ENCODE assay signal across 23 mouse cellular contexts in the genomic region with DNA sequence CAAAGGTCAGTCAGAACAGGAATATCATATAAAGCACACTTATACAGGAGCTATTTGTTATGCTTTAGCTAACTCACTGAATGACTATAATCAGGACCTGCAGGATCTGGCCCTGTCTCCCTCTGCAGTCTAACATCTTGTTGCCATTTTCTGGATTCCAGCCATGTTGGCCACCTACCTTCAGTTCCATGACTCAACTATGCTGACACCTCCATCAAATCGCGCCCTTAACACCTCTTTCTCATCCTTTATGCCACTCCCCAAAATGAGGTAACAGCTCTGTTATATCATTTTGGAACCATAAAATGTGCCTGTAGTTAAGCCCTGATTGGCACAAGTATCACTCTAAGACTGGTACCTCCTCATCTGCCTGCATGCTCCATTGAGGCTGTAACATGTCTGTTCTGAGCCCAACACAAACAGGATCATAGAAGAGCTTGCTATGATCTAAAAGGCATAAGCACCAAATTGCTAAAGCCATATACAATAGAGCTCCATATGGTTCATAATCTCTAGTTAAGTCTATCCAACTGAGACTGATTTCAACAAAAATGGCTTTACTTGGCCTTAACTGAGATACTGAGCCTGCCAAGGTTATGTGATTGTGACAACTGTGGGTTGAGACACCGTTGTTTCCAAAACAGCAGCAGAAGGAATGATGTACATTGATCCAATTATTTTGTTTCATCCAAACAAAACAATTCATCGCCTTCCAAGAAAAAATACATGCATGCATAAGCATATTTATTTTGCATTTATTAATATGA. TPM values are rescaled to one million over a fixed set of nuclear protein-coding genes. Genes with fewer than 3 reads are reported as not detected.
DNase-seq lines count a peak whose midpoint lies in the region; ATAC-seq and TF ChIP-seq lines count a peak whose summit lies in the region.
"Had no signal": no experiment of that assay in that cellular context is flagged by ENCODE, and none has a peak within 500 bp of the region (broad histone marks: within the 10 kb centered on the region; RNA-seq: fewer than 3 reads in every experiment).

No protein-coding gene starts in this region.

- DNase-seq in forebrain, postnatal 0 days = no peak
- DNase-seq in lung, embryonic 14.5 days = peak; percentile 23
- no peak for DNase-seq in lung, adult 2 months
- peak; percentile 21 for DNase-seq in right cerebral cortex, adult 18-20 months
- DNase-seq in right cerebral cortex, postnatal 14 days = no peak
- DNase-seq in kidney, adult 18-20 months = no peak
- DNase-seq: adrenal gland, adult 2 months; adrenal gland, postnatal 25 days; cerebellum, adult 11 months; cerebellum, adult 8-10 months; cerebellum, postnatal 14 days; embryo, embryonic 11 days; gastrocnemius, adult 2 months; gastrocnemius, postnatal 25 days had no signal

- no peak overlapping the region for H3K27ac ChIP-seq in forebrain, embryonic 16.5 days (ENCODE audit: low read length)
- H3K27ac ChIP-seq in forebrain, postnatal 0 days (ENCODE audit: low read depth, low read length) = no peak overlapping the region
- H3K27ac ChIP-seq in lung, embryonic 14.5 days (ENCODE audit: low read depth) = no peak overlapping the region
- H3K27ac ChIP-seq: embryonic facial prominence, embryonic 15.5 days; gastrocnemius, adult 2 months; hindbrain, embryonic 10.5 days; hindbrain, embryonic 15.5 days had no signal

- H3K9me3 ChIP-seq in forebrain, embryonic 16.5 days (ENCODE audit: control insufficient read depth, low read length) = no peaks in the 10 kb centered on the region
- H3K9me3 ChIP-seq in forebrain, postnatal 0 days (ENCODE audit: low read length) = no peaks in the 10 kb centered on the region
- no peaks in the 10 kb centered on the region for H3K9me3 ChIP-seq in lung, embryonic 14.5 days (ENCODE audit: low read depth, low read length)
- H3K9me3 ChIP-seq: embryonic facial prominence, embryonic 15.5 days; heart, embryonic 12.5 days; hindbrain, embryonic 10.5 days; hindbrain, embryonic 15.5 days had no signal

- 72% methylated on average over 4 of the region's 4 CpGs for WGBS in forebrain, embryonic 16.5 days
- 72% methylated on average over 4 of the region's 4 CpGs for whole genome bisulfite sequencing in forebrain, postnatal 0 days
- 73% methylated on average over 4 of the region's 4 CpGs for WGBS in lung, embryonic 14.5 days
- WGBS in lung, adult 2 months = 71% methylated on average over 4 of the region's 4 CpGs

- H3K4me1 ChIP-seq in forebrain, embryonic 16.5 days (replicated peaks; ENCODE audit: control insufficient read depth, insufficient read depth, low read length) = peaks cover 5% of the 10 kb centered on the region
- H3K4me1 ChIP-seq in forebrain, postnatal 0 days (ENCODE audit: insufficient read depth) = no peaks in the 10 kb centered on the region
- no peaks in the 10 kb centered on the region for H3K4me1 ChIP-seq in lung, embryonic 14.5 days (ENCODE audit: insufficient read depth)
- H3K4me1 ChIP-seq in lung, adult 2 months (ENCODE audit: control insufficient read depth, insufficient read depth, low read length) = no peaks in the 10 kb centered on the region
- H3K4me1 ChIP-seq: embryonic facial prominence, embryonic 15.5 days; heart, embryonic 12.5 days; hindbrain, embryonic 10.5 days; hindbrain, embryonic 15.5 days had no signal

- H3K9ac ChIP-seq in forebrain, embryonic 16.5 days (replicated peaks; ENCODE audit: low read depth, low read length) = no peak overlapping the region
- no peak overlapping the region for H3K9ac ChIP-seq in forebrain, postnatal 0 days
- H3K9ac ChIP-seq in lung, embryonic 14.5 days = no peak overlapping the region
- H3K9ac ChIP-seq: embryonic facial prominence, embryonic 15.5 days; heart, embryonic 12.5 days; hindbrain, embryonic 15.5 days had no signal

- H3K27me3 ChIP-seq in forebrain, embryonic 16.5 days (replicated peaks; ENCODE audit: control insufficient read depth, insufficient read depth, low read length) = no peaks in the 10 kb centered on the region
- H3K27me3 ChIP-seq in forebrain, postnatal 0 days (ENCODE audit: insufficient read depth, low read length) = no peaks in the 10 kb centered on the region
- H3K27me3 ChIP-seq in lung, embryonic 14.5 days (ENCODE audit: insufficient read depth, low read length) = no peaks in the 10 kb centered on the region
- H3K27me3 ChIP-seq: embryonic facial prominence, embryonic 15.5 days; heart, embryonic 12.5 days; hindbrain, embryonic 15.5 days had no signal

- no peak overlapping the region for H3K4me2 ChIP-seq in forebrain, embryonic 16.5 days (ENCODE audit: low read length)
- no peak overlapping the region for H3K4me2 ChIP-seq in forebrain, postnatal 0 days (ENCODE audit: low read depth)
- H3K4me2 ChIP-seq in lung, embryonic 14.5 days = no peak overlapping the region
- H3K4me2 ChIP-seq: embryonic facial prominence, embryonic 15.5 days; heart, embryonic 12.5 days; hindbrain, embryonic 15.5 days had no signal

- TF ChIP-seq POLR2A in lung, adult 2 months (IDR thresholded peaks at IDR 0.05; ENCODE audit: borderline replicate concordance, extremely low read depth, low read depth, low read length) = no peak

- no peak overlapping the region for H3K4me3 ChIP-seq in forebrain, embryonic 16.5 days (replicated peaks; ENCODE audit: low read length)
- H3K4me3 ChIP-seq in forebrain, postnatal 0 days (ENCODE audit: low read depth, low read length) = no peak overlapping the region
- H3K4me3 ChIP-seq in lung, embryonic 14.5 days (ENCODE audit: low read depth, low read length) = no peak overlapping the region
- H3K4me3 ChIP-seq in lung, adult 2 months (replicated peaks; ENCODE audit: extremely low read depth, low read depth, low read length) = no peak overlapping the region
- H3K4me3 ChIP-seq: embryonic facial prominence, embryonic 15.5 days; erythroblast, embryonic 14.5 days; gastrocnemius, adult 2 months; heart, embryonic 12.5 days; hindbrain, embryonic 10.5 days; hindbrain, embryonic 15.5 days had no signal

- peak; percentile 69 for ATAC-seq in forebrain, embryonic 16.5 days
- ATAC-seq in forebrain, postnatal 0 days = no peak
- ATAC-seq in lung, embryonic 14.5 days (ENCODE audit: insufficient read depth) = no peak
- ATAC-seq: intestine, embryonic 16.5 days had no signal

- no peaks in the 10 kb centered on the region for H3K36me3 ChIP-seq in forebrain, embryonic 16.5 days (ENCODE audit: control insufficient read depth, insufficient read depth)
- no peaks in the 10 kb centered on the region for H3K36me3 ChIP-seq in forebrain, postnatal 0 days (ENCODE audit: insufficient read depth)
- H3K36me3 ChIP-seq in lung, embryonic 14.5 days (ENCODE audit: insufficient read depth) = no peaks in the 10 kb centered on the region
- H3K36me3 ChIP-seq: embryonic facial prominence, embryonic 15.5 days; heart, embryonic 12.5 days; hindbrain, embryonic 10.5 days; hindbrain, embryonic 15.5 days had no signal

- TF ChIP-seq CTCF in forebrain, postnatal 0 days (IDR thresholded peaks at IDR 0.05; ENCODE audit: low read depth) = no peak
- TF ChIP-seq CTCF in lung, embryonic 14.5 days (IDR thresholded peaks at IDR 0.05; ENCODE audit: low read depth) = no peak
- TF ChIP-seq CTCF in lung, adult 2 months (IDR thresholded peaks at IDR 0.05; ENCODE audit: insufficient read depth, low read length) = no peak

RNA-seq across cellular contexts. Expression of gene Pcsk5, which starts 37.8 kb away (rescaled TPM):
- 7.0 and 7.9 TPM in 2 replicates for polyA plus RNA-seq in forebrain, embryonic 16.5 days (2015; fragmentation: Nextera tagmentation; extraction: Ambion mirVana)
- total RNA-seq in forebrain, postnatal 0 days (2014; rRNA removed) = 9.1 and 15.1 TPM in 2 replicates
- 6.7 and 11.2 TPM in 2 replicates for polyA plus RNA-seq in forebrain, postnatal 0 days (2015; fragmentation: Nextera tagmentation; extraction: Ambion mirVana)
- polyA plus RNA-seq in lung, embryonic 14.5 days (2014; fragmentation: Nextera tagmentation; extraction: Ambion mirVana) = 19.0 and 21.7 TPM in 2 replicates
- 8.8 and 11.2 TPM in 2 replicates for polyA plus RNA-seq in lung, adult 2 months (2012; rRNA removed)
- total RNA-seq: common myeloid progenitor, adult 5-6 weeks; granulocyte monocyte progenitor cell, adult 5-6 weeks had no signal
- polyA plus RNA-seq: erythroblast, embryonic 14.5 days had no signal

Comparison
In these comparisons a context has a peak if more than half of its experiments do, and no peak if none do; other contexts are left out.
1. DNase-seq: peak in lung, embryonic 14.5 days (single experiment) and right cerebral cortex, adult 18-20 months (single experiment); none in forebrain, postnatal 0 days (single experiment), lung, adult 2 months (single experiment), right cerebral cortex, postnatal 14 days (single experiment) and kidney, adult 18-20 months (single experiment).